Mouse (Mus musculus): ENCODE results near the gene Krt86. TPM values are rescaled to one million over a fixed set of nuclear protein-coding genes. Genes with fewer than 3 reads are reported as not detected.

Gene Krt86
- polyA plus RNA-seq, 1 experiment from 2014 or later: not detected

DNA sequence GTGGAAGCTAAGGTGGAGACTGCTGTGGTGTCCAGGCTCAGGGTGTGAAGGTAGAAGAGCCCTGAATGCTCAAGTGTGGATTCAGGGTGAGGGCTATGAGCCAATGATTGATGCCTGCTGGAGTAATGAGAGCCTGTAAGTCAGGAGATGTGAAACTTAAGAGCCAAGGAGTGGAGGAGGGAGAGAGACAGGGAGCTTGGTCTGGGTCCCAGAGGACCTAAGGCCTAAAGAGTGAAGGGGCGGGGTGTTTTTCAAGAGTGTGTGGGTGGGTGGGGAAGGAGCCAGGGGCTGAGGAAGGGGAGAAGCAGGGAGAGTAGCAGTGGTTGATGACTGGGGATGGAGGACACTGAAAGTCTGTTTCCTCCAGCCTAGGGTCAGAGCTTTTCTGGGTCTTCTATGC is 10.4 kb downstream of the Krt86 start:
- no peak overlapping the region for H3K9ac ChIP-seq (ENCODE audit: low read length)
- 85% methylated on average over 1 of the region's 1 CpGs for whole genome bisulfite sequencing
- no peaks in the 10 kb centered on the region for H3K36me3 ChIP-seq (ENCODE audit: control insufficient read depth, insufficient read depth, low read length)
- no peak overlapping the region for H3K4me3 ChIP-seq (ENCODE audit: low read depth, low read length)
- H3K27me3 ChIP-seq (ENCODE audit: control insufficient read depth, insufficient read depth, low read length): no peaks in the 10 kb centered on the region
- H3K27ac ChIP-seq (ENCODE audit: low read depth, low read length): no peak overlapping the region
- H3K4me1 ChIP-seq (ENCODE audit: control insufficient read depth, insufficient read depth, low read length): no peaks in the 10 kb centered on the region
- DNase-seq (ENCODE audit: low spot score): no peak
- no peaks in the 10 kb centered on the region for H3K9me3 ChIP-seq (ENCODE audit: control insufficient read depth, low read length)
- no peak overlapping the region for H3K4me2 ChIP-seq (ENCODE audit: low read depth)
- ATAC-seq (ENCODE audit: insufficient read depth, low FRiP score, low TSS enrichment): no peak

DNA sequence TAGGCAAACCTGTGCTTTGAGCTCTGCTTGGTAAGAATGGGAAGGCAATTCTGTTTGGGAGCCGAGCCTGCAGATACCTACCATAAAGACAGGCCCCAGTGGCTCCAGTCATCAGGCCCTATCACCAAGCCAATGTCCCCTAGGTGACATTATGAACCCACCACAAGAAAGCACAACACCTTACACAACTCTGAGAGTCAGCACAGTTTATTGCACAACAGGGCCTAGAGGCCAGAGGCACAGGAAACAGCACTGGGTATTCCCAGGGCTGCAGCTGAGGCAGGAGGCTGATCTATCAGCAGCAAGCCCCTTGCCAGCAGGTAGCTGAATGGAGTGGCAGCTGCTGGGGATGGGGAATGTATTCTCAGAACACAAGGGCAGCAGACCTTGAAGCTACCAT is 11.7 kb downstream of the Krt86 start:
- DNase-seq (ENCODE audit: low spot score) (no peak), ATAC-seq (ENCODE audit: insufficient read depth, low FRiP score, low TSS enrichment) (no peak)
- no peaks in the 10 kb centered on the region for H3K4me1 ChIP-seq (ENCODE audit: control insufficient read depth, insufficient read depth, low read length)
- no peak overlapping the region for H3K4me3 ChIP-seq (ENCODE audit: low read depth, low read length)
- WGBS: 71% methylated on average over 1 of the region's 1 CpGs
- H3K36me3 ChIP-seq (ENCODE audit: control insufficient read depth, insufficient read depth, low read length): no peaks in the 10 kb centered on the region
- no peak overlapping the region for H3K4me2 ChIP-seq (ENCODE audit: low read depth)
- no peak overlapping the region for H3K27ac ChIP-seq (ENCODE audit: low read depth, low read length)
- H3K9me3 ChIP-seq (ENCODE audit: control insufficient read depth, low read length): no peaks in the 10 kb centered on the region
- H3K9ac ChIP-seq (ENCODE audit: low read length): no peak overlapping the region
- H3K27me3 ChIP-seq (ENCODE audit: control insufficient read depth, insufficient read depth, low read length): no peaks in the 10 kb centered on the region

DNA sequence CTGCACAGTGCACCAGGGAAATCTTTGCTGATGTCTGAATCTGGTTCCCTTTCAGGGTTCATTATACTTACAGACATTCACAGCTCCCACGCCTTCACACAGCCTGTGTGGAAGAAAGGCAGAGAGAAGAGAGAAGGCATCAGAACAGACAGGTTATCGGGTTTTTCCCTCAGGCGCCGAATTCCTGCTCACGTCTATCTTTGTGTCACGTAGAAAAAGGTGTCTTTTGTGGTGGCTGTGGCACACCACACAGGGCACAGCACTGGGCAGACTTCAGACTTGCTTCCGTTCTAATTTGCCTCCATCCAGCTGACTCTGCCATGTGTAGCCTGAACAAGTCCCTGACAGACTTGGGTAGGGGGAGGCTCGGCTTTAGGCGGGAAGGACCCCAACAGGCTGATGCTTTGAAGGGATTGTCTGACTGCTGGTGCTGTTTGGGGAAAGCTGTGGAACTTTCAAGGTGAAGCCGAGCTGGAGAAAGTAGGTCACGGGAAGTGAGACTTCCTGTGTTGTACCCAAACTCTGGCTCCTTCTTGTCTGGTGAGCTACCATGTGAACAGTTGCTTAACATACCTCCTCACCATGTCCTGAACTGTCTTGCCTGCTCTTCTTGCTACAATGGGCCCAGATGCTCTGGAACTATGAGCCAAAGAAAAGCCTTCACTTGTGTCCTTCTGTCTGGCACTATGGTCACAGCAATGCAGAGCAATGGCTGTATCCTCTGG is 12.8 kb downstream of the Krt86 start:
- no peak overlapping the region for H3K27ac ChIP-seq (ENCODE audit: low read depth, low read length)
- no peak for DNase-seq (ENCODE audit: low spot score)
- 84% methylated on average over 11 of the region's 11 CpGs for WGBS

DNA sequence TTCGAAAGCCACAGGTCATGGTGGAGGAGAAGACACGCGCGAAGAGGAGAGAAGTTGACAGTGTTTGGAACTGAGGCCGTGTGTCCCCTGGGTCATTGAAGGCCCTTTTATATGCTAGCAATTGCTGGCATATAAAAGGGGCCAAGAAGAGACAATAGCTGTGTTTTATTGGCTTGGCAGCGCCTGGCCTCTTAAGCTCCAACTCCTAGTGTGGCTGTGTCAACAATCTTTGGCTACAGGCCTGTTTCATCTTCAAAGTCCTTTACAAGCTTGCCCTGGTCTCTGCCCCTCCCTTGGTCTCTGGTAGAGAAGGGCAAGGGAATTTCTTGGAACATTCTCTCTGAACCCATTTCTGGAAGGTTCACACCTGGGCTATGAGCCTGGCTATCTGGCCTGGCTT is 18.2 kb downstream of the Krt86 start, which contains the start of gene Krt83:
Gene Krt83, minus strand, starts transcription at position 82 of the 400 bp plus-strand sequence.
- no peak within 1 kb of the TSS for H3K4me2 ChIP-seq (ENCODE audit: low read depth)
- no peak within 1 kb of the TSS for H3K27ac ChIP-seq (ENCODE audit: low read depth, low read length)
- H3K36me3 ChIP-seq (ENCODE audit: control insufficient read depth, insufficient read depth, low read length): no peaks in the 10 kb centered on the region
- no peaks in the 10 kb centered on the region for H3K4me1 ChIP-seq (ENCODE audit: control insufficient read depth, insufficient read depth, low read length)
- no peak within 1 kb of the TSS for H3K4me3 ChIP-seq (ENCODE audit: low read depth, low read length)
- ATAC-seq (ENCODE audit: insufficient read depth, low FRiP score, low TSS enrichment) (no peak), DNase-seq (ENCODE audit: low spot score) (no peak)
- H3K9me3 ChIP-seq (ENCODE audit: control insufficient read depth, low read length): no peaks in the 10 kb centered on the region
- H3K9ac ChIP-seq (ENCODE audit: low read length): no peak within 1 kb of the TSS
- no peaks in the 10 kb centered on the region for H3K27me3 ChIP-seq (ENCODE audit: control insufficient read depth, insufficient read depth, low read length)
- WGBS: 30% methylated on average over 6 of the region's 6 CpGs

More for the DNA sequence above, 12.8 kb downstream of the Krt86 start:
- Histone ChIP-seq H3K4me3 (ENCODE audit: low read depth, low read length) (no peak overlapping the region), H3K4me2 (ENCODE audit: low read depth) (no peak overlapping the region), H3K9ac (ENCODE audit: low read length) (no peak overlapping the region), H3K27me3 (ENCODE audit: control insufficient read depth, insufficient read depth, low read length) (no peaks in the 10 kb centered on the region), H3K36me3 (ENCODE audit: control insufficient read depth, insufficient read depth, low read length) (no peaks in the 10 kb centered on the region), H3K9me3 (ENCODE audit: control insufficient read depth, low read length) (no peaks in the 10 kb centered on the region), H3K4me1 (ENCODE audit: control insufficient read depth, insufficient read depth, low read length) (no peaks in the 10 kb centered on the region)
- no peak for ATAC-seq (ENCODE audit: insufficient read depth, low FRiP score, low TSS enrichment)

DNA sequence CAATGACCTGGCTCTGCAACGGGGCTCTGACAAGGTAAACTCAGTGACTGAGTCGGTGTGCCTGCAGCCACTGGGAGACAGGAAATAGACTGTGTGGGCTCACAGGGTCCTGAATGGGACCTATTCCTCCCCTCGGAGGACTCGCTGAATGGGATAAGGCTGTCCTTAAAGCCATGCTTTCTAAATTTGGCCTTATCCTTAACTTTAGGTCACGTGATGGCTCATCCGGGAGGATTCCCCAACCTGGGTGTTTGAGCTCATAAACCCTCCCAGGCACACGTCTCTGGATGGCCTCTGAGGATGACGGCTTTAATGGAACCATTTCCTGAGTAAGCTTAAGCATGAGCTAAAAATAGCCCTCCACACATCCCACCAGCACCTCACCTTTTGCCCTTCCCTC is 19.4 kb downstream of the Krt86 start:
- Histone ChIP-seq H3K4me3 (ENCODE audit: low read depth, low read length) (no peak overlapping the region), H3K27ac (ENCODE audit: low read depth, low read length) (no peak overlapping the region), H3K4me1 (ENCODE audit: control insufficient read depth, insufficient read depth, low read length) (no peaks in the 10 kb centered on the region), H3K9ac (ENCODE audit: low read length) (no peak overlapping the region), H3K9me3 (ENCODE audit: control insufficient read depth, low read length) (no peaks in the 10 kb centered on the region), H3K27me3 (ENCODE audit: control insufficient read depth, insufficient read depth, low read length) (no peaks in the 10 kb centered on the region), H3K36me3 (ENCODE audit: control insufficient read depth, insufficient read depth, low read length) (no peaks in the 10 kb centered on the region), H3K4me2 (ENCODE audit: low read depth) (no peak overlapping the region)
- ATAC-seq (ENCODE audit: insufficient read depth, low FRiP score, low TSS enrichment) (no peak), DNase-seq (ENCODE audit: low spot score) (no peak)
- WGBS: 53% methylated on average over 8 of the region's 8 CpGs

DNA sequence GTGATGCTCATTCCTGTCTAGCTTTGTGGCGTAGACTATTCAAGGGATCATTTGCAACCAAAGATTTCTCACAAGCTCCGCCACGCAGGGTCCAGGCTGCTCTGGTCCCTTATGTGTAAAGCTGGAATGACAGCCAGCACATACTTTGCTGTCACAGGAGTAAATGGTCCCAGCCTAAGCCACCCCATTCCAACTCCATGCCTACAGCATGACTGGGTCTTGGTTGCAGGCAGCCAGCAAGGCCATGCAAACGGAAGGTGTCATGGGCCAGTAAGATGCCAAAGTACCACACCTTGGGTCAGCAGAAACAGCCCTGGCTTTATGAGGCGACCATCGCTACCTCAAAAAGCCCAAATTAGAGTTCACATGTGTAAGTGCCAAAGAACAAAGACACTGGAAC is 20.4 kb downstream of the Krt86 start:
- no peak overlapping the region for H3K27ac ChIP-seq (ENCODE audit: low read depth, low read length)
- no peak overlapping the region for H3K9ac ChIP-seq (ENCODE audit: low read length)
- WGBS: 89% methylated on average over 6 of the region's 6 CpGs
- H3K4me2 ChIP-seq (ENCODE audit: low read depth): no peak overlapping the region
- no peaks in the 10 kb centered on the region for H3K9me3 ChIP-seq (ENCODE audit: control insufficient read depth, low read length)
- H3K4me1 ChIP-seq (ENCODE audit: control insufficient read depth, insufficient read depth, low read length): no peaks in the 10 kb centered on the region
- no peaks in the 10 kb centered on the region for H3K36me3 ChIP-seq (ENCODE audit: control insufficient read depth, insufficient read depth, low read length)
- DNase-seq (ENCODE audit: low spot score) (no peak), ATAC-seq (ENCODE audit: insufficient read depth, low FRiP score, low TSS enrichment) (no peak)
- H3K4me3 ChIP-seq (ENCODE audit: low read depth, low read length): no peak overlapping the region
- no peaks in the 10 kb centered on the region for H3K27me3 ChIP-seq (ENCODE audit: control insufficient read depth, insufficient read depth, low read length)

DNA sequence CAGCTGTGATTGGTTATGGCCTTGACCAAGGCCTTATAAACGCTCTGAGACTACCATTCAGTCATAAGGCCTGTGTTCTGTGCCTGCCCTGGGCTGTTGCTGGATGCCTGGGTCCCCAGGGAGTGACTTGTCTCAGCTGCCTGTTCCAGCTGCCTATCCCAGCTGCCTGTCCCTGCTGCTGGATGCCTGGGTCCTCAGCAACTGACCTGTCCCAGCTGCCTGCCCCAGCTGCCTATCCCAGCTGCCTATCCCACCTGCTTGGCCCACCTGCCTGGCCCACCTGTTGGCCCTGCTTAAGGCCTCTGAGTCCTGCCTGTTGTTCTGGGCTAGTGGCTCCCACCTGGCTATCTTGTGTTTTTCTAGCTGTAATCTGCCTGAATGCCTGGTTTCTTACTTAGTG is 20.9 kb downstream of the Krt86 start:
- Histone ChIP-seq H3K27ac (ENCODE audit: low read depth, low read length) (no peak overlapping the region), H3K4me3 (ENCODE audit: low read depth, low read length) (no peak overlapping the region), H3K27me3 (ENCODE audit: control insufficient read depth, insufficient read depth, low read length) (no peaks in the 10 kb centered on the region), H3K9me3 (ENCODE audit: control insufficient read depth, low read length) (no peaks in the 10 kb centered on the region), H3K4me2 (ENCODE audit: low read depth) (no peak overlapping the region), H3K9ac (ENCODE audit: low read length) (no peak overlapping the region), H3K4me1 (ENCODE audit: control insufficient read depth, insufficient read depth, low read length) (no peaks in the 10 kb centered on the region), H3K36me3 (ENCODE audit: control insufficient read depth, insufficient read depth, low read length) (no peaks in the 10 kb centered on the region)
- 43% methylated on average over 1 of the region's 1 CpGs for WGBS
- ATAC-seq (ENCODE audit: insufficient read depth, low FRiP score, low TSS enrichment) (no peak), DNase-seq (ENCODE audit: low spot score) (peak; percentile 19)

DNA sequence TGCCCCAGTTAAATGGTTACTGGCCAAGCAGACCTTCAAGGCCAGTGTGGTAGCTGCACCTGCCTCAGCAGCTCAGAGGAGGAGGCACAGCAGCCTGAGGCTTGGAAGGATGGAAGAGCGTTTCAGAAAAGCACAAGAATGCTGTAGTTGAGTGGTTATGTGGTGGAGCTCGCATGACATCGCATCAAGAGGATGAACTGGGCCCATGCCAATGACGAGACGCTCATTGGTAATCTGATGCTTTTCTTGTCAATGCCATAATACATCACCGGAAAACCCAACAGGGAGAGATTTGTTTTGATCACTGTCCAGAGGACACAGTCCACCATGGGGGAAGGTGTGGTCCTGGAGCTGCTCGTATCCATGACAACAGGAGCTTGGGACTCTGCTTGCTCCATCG is 22.0 kb downstream of the Krt86 start:
- no peak for ATAC-seq (ENCODE audit: insufficient read depth, low FRiP score, low TSS enrichment)
- H3K9ac ChIP-seq (ENCODE audit: low read length): no peak overlapping the region
- DNase-seq (ENCODE audit: low spot score): no peak
- H3K4me2 ChIP-seq (ENCODE audit: low read depth): no peak overlapping the region
- no peaks in the 10 kb centered on the region for H3K9me3 ChIP-seq (ENCODE audit: control insufficient read depth, low read length)
- 83% methylated on average over 8 of the region's 8 CpGs for WGBS
- H3K36me3 ChIP-seq (ENCODE audit: control insufficient read depth, insufficient read depth, low read length): no peaks in the 10 kb centered on the region
- H3K4me3 ChIP-seq (ENCODE audit: low read depth, low read length): no peak overlapping the region
- no peaks in the 10 kb centered on the region for H3K27me3 ChIP-seq (ENCODE audit: control insufficient read depth, insufficient read depth, low read length)
- no peaks in the 10 kb centered on the region for H3K4me1 ChIP-seq (ENCODE audit: control insufficient read depth, insufficient read depth, low read length)
- no peak overlapping the region for H3K27ac ChIP-seq (ENCODE audit: low read depth, low read length)

DNA sequence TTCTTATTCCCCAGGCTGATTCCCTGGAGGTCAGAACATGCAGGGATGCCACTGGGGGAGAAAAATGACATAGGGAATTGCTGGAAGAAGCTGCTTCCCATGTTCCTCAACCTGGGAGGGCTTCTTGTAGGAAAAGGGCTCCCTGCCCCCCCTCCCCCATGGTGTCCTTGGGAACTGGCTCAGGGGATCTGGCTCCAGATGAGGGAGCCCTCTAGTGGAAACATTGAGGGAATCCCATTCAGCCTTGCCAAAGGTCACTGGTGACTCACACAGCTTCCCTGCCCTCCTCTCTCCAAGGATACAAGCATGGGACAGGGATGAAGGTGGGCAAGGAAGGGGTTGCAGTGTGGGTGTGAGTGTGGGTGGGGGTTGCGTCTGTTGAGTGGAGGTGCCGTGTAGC is 23.9 kb downstream of the Krt86 start:
- no peak for DNase-seq (ENCODE audit: low spot score)
- WGBS: 80% methylated on average over 2 of the region's 2 CpGs
- H3K27me3 ChIP-seq (ENCODE audit: control insufficient read depth, insufficient read depth, low read length): no peaks in the 10 kb centered on the region
- no peak overlapping the region for H3K4me3 ChIP-seq (ENCODE audit: low read depth, low read length)
- H3K4me2 ChIP-seq (ENCODE audit: low read depth): no peak overlapping the region
- no peaks in the 10 kb centered on the region for H3K4me1 ChIP-seq (ENCODE audit: control insufficient read depth, insufficient read depth, low read length)
- no peaks in the 10 kb centered on the region for H3K36me3 ChIP-seq (ENCODE audit: control insufficient read depth, insufficient read depth, low read length)
- H3K9ac ChIP-seq (ENCODE audit: low read length): no peak overlapping the region
- H3K9me3 ChIP-seq (ENCODE audit: control insufficient read depth, low read length): no peaks in the 10 kb centered on the region
- ATAC-seq (ENCODE audit: insufficient read depth, low FRiP score, low TSS enrichment): no peak
- H3K27ac ChIP-seq (ENCODE audit: low read depth, low read length): no peak overlapping the region

All from neural tube, embryonic 11.5 days (tissue).